Mouse (Mus musculus): Measurements from ENCODE around the gene Gm28635. TPM values are rescaled to one million over a fixed set of nuclear protein-coding genes. Genes with fewer than 3 reads are reported as not detected.

Gm28635 gene
- total and polyA plus RNA-seq, 3 experiments: not detected

DNA sequence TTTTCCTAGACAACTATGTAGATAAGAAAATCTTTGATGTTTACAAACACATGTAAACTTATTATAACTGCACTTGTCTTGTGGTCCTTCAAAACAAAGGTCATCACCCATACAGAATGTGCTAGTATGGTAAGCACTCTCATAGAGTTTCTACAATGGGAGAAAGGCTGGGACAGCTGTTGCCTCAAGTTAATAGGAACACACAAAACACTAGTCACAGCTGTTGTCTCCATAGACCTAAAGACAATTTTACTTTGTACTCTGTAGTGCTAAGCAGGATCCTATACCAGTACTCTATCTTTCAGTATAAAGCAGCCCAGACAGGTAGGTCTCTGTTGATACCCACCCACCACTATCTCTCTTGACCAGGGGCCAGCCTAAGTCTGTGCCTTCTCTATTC, 37.0 kb downstream of the Gm28635 start:
- in situ Hi-C loops (cut with MboI; ENCODE audit: low pct_ligation_motif_present, low pct_unique_long_range_greater_than_20kb, low sequenced_read_pairs): no loop called here
- no peak overlapping the region for H3K4me2 ChIP-seq (ENCODE audit: insufficient read depth, low read depth, poor library complexity, severe bottlenecking)
- H3K9me3 ChIP-seq (replicated peaks; ENCODE audit: low read length): no peaks in the 10 kb centered on the region
- TF ChIP-seq IRF4 (IDR thresholded peaks at IDR 0.05; ENCODE audit: low read depth, low read length): no peak
- TF ChIP-seq ZMIZ1 (IDR thresholded peaks at IDR 0.05; ENCODE audit: low read depth, low read length): no peak
- TF ChIP-seq POLR2A (IDR thresholded peaks at IDR 0.05; ENCODE audit: low read depth, low read length): no peak
- TF ChIP-seq MAZ (IDR thresholded peaks at IDR 0.05; ENCODE audit: low read depth, low read length): no peak
- no peak for TF ChIP-seq GABPA (IDR thresholded peaks at IDR 0.05; ENCODE audit: insufficient replicate concordance, low read depth, low read length)
- no peak for TF ChIP-seq MYC (IDR thresholded peaks at IDR 0.05; ENCODE audit: low read depth, low read length)
- H3K4me3 ChIP-seq (replicated peaks in 1 of 3; ENCODE audit: low read depth in 2 of 3, low read length in 2 of 3, poor library complexity in 1 of 3): no peak overlapping the region
- H3K27me3 ChIP-seq (replicated peaks): no peaks in the 10 kb centered on the region
- no peaks in the 10 kb centered on the region for H3K4me1 ChIP-seq (ENCODE audit: control insufficient read depth in 1 of 2, insufficient read depth in 2 of 2)
- H3K27ac ChIP-seq (ENCODE audit: insufficient read depth, low read depth): no peak overlapping the region
- no peak overlapping the region for H3K9ac ChIP-seq (ENCODE audit: insufficient read depth, low read depth)
- dilution Hi-C loops (cut with MboI; ENCODE audit: extremely low pct_ligation_motif_present, extremely low pct_unique_long_range_greater_than_20kb, low sequenced_read_pairs): no loop called here
- no peaks in the 10 kb centered on the region for H3K36me3 ChIP-seq (replicated peaks in 1 of 2; ENCODE audit: control insufficient read depth in 1 of 2, insufficient read depth in 1 of 2, low read length in 1 of 2)
- no peak for DNase-seq (ENCODE audit: extremely low read depth)
- no peaks in the 10 kb centered on the region for H3K79me2 ChIP-seq (replicated peaks; ENCODE audit: control insufficient read depth, extremely low read depth, insufficient read depth, poor library complexity, severe bottlenecking)

DNA sequence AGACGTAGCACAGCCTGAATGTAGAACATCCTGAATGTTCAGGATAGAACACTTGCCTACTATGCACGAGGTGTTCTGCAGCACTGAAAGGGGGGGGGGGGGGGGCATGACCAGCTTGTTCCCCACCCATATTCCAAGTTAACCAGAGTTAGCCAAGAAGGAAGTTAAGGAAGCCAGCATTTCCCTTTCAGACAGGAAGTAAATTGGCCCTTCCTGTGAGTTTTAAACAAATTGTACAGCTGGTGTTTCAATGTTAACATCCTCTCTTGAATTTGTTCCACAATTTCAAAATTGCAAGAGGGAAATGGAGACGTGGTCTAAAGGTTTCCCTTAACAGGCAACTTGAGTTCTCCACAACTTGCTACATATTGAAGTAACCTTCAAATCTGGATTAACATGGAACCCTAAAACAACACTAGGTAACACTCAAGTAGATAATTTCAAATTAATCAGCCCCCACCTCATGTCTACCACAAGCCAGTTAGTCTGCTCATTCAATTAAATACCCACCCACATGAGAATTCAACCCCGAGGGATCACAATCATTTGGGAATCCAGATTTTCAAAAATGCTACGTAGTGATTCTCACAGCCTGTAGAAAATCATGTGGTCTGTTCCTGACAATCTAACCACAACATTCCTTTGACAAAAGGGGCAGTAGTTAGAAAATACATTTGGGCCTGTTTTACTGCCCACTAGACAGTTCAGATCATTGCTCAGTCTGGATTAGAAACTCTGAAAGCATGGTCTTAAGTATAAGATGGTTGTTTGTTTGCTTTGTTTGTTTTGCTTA, 39.2 kb downstream of the Gm28635 start:
- H3K79me2 ChIP-seq (replicated peaks; ENCODE audit: control insufficient read depth, extremely low read depth, insufficient read depth, poor library complexity, severe bottlenecking): no peaks in the 10 kb centered on the region
- TF ChIP-seq ZC3H11A (IDR thresholded peaks at IDR 0.05; ENCODE audit: low read depth, low read length): no peak
- no peak for TF ChIP-seq KAT2A (IDR thresholded peaks at IDR 0.05; ENCODE audit: insufficient replicate concordance, low read length)
- no peak for TF ChIP-seq ZNF384 (IDR thresholded peaks at IDR 0.05; ENCODE audit: low read depth, low read length)
- no peak for TF ChIP-seq ELF1 (IDR thresholded peaks at IDR 0.05; ENCODE audit: low read depth, low read length)
- no peak for TF ChIP-seq SMC3 (IDR thresholded peaks at IDR 0.05; ENCODE audit: low read depth, low read length)
- no peak for TF ChIP-seq MEF2A (IDR thresholded peaks at IDR 0.05; ENCODE audit: borderline replicate concordance, low read depth, low read length)
- no peak for TF ChIP-seq MAZ (IDR thresholded peaks at IDR 0.05; ENCODE audit: low read depth, low read length)
- no peak for TF ChIP-seq TBP (conservative IDR thresholded peaks at IDR 0.05; ENCODE audit: low read depth, low read length)
- TF ChIP-seq CHD1 (IDR thresholded peaks at IDR 0.05; ENCODE audit: low read depth, low read length): no peak
- no peak for TF ChIP-seq RCOR1 (conservative IDR thresholded peaks at IDR 0.05; ENCODE audit: low read depth, low read length)
- no peak for TF ChIP-seq ZKSCAN1 (IDR thresholded peaks at IDR 0.05; ENCODE audit: borderline replicate concordance, low read depth, low read length)
- TF ChIP-seq JUND (conservative IDR thresholded peaks at IDR 0.05; ENCODE audit: low read depth, low read length): no peak
- TF ChIP-seq POLR2AphosphoS2 (IDR thresholded peaks at IDR 0.05; ENCODE audit: low read depth, low read length): no peak
- TF ChIP-seq PAX5 (IDR thresholded peaks at IDR 0.05; ENCODE audit: low read length): no peak
- TF ChIP-seq E2F4 (IDR thresholded peaks at IDR 0.05; ENCODE audit: insufficient replicate concordance, low read depth, low read length): no peak
- H3K36me3 ChIP-seq (replicated peaks in 1 of 2; ENCODE audit: control insufficient read depth in 1 of 2, insufficient read depth in 1 of 2, low read length in 1 of 2): no peaks in the 10 kb centered on the region
- H3K9me3 ChIP-seq (replicated peaks; ENCODE audit: low read length): no peaks in the 10 kb centered on the region
- in situ Hi-C loops (cut with MboI; ENCODE audit: low pct_ligation_motif_present, low pct_unique_long_range_greater_than_20kb, low sequenced_read_pairs): no loop called here
- no peak overlapping the region for H3K4me3 ChIP-seq (replicated peaks in 1 of 3; ENCODE audit: low read depth in 2 of 3, low read length in 2 of 3, poor library complexity in 1 of 3)
- dilution Hi-C loops (cut with MboI; ENCODE audit: extremely low pct_ligation_motif_present, extremely low pct_unique_long_range_greater_than_20kb, low sequenced_read_pairs): no loop called here
- no peak overlapping the region for H3K9ac ChIP-seq (ENCODE audit: insufficient read depth, low read depth)
- H3K27ac ChIP-seq (ENCODE audit: insufficient read depth, low read depth): no peak overlapping the region
- DNase-seq (ENCODE audit: extremely low read depth): no peak
- H3K27me3 ChIP-seq (replicated peaks): no peaks in the 10 kb centered on the region
- 0 out of 4 replicates have a peak, but pooled peaks cover 0 to 3% of the 10 kb centered on the region in 2 experiments for H3K4me1 ChIP-seq (ENCODE audit: control insufficient read depth in 1 of 2, insufficient read depth in 2 of 2)
- H3K4me2 ChIP-seq (ENCODE audit: insufficient read depth, low read depth, poor library complexity, severe bottlenecking): no peak overlapping the region

All from CH12.LX (cell line).